Mouse (Mus musculus): ENCODE data around the gene Dcbld1.
"Not testable (repeated sequence)": the region's sequence is repeated elsewhere in the genome, so short reads cannot be mapped to it uniquely, and the experiment has no call there.

Dcbld1 gene

GRCm38 (mm10) chr10:52302271-52302670, 68.9 kb downstream of the Dcbld1 start:
- no peak for DNase-seq (ENCODE audit: low spot score)

DNA sequence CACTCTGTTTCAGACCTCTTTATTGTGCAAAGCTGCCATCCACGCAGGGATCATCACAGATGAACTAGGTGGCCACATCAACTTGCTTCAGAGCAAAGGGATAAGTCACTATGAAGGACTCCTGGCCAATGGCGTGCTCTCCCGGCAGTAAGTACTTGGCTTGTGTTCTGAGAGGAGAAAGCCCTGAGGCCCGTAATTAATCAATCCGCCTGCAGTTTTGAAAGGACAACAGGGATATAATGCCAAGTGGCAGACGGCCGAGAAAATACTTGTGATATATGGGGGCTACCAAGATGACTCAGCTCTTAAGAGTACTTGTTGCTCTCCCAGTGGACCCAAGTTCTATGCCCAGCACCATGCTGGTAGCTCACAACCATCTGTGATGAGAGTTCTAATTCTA, 71.2 kb downstream of the Dcbld1 start:
- DNase-seq (ENCODE audit: low spot score), result no peak

DNA sequence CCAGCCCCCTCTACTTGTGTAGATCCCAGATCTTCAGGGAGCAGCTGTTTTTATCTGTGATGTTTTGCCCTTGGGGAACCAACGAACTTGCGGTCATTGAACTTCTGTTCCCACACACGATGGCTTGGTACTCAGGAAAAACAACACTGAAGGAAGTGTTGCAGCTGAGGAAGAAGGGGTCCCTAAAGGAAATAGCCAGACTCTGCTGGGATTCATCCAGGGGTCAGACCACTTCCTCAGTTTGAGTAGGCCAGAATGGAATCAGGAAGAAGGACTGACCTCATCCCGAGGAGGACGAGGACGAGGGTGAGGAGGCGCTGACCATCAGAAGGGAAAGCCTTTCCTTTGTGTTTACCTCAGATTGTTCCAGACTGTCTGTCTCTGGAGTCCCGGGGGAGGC, 75.8 kb downstream of the Dcbld1 start:
- DNase-seq (ENCODE audit: low spot score), result no peak

DNA sequence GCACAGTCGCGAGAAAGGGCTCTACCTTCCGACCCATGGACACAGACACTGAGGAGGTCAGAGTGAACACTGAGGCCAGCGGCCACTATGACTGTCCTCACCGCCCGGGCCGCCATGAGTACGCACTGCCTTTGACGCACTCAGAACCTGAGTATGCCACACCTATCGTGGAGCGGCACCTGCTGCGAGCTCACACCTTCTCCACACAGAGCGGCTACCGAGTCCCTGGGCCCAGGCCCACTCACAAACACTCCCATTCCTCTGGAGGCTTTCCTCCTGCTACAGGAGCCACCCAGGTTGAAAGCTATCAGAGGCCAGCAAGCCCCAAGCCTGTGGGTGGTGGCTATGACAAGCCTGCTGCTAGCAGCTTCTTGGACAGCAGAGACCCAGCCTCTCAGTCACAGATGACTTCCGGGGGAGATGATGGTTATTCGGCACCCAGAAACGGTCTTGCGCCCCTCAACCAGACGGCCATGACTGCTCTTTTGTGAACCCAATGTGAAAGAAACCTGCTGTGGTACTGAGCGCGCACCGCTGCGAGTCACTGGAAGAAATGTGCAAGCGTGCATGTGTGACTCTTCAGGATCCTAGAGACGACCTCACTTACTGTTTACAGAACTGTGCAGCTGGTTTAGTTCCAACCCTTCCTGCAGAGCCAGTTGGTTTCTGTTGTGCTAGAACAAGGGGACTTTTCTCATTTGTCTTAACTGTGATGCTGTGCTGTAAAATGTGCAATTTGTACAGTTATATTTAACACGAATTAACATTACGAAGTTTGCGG, 86.3 kb downstream of the Dcbld1 start:
- no peak for DNase-seq (ENCODE audit: low spot score)

DNA sequence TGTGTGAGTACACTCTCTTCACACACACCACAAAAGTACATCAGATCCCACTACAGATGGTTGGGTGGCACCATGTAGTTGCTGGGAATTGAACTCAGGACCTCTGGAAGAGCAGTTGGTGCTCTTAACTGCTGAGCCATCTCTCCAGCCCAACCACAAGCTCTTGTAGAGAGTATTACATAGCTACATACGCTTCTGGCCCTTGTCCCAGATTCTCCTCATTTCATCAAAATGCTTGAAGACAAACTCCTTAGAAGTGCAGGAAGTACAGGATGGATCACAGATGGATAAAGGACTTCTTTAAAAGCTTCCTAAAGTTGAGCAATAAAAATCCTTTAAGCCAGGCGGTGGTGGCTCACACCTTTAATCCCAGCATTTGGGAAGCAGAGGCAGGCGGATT, 88.5 kb downstream of the Dcbld1 start:
- DNase-seq (ENCODE audit: low spot score), result no peak

DNA sequence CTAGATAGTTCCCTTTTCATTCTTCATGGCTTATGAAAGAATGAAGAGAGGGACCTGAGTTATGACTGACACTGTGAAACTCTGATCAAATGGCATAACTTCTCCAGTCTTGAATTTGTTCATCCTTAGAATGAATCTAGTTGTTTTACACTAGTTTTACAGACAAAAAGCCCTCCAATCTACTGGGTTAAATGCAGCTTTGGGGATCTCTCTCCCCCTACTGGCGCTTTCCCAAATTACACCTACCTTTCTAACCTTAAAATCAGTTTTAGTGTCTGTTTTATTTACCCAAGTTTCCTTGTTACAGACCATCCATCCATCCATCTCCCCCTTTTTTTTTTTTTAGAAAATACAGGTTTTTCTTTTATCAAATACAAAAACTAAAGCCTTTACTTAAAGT, 97.6 kb downstream of the Dcbld1 start:
- DNase-seq (ENCODE audit: low spot score), result peak; percentile 29

DNA sequence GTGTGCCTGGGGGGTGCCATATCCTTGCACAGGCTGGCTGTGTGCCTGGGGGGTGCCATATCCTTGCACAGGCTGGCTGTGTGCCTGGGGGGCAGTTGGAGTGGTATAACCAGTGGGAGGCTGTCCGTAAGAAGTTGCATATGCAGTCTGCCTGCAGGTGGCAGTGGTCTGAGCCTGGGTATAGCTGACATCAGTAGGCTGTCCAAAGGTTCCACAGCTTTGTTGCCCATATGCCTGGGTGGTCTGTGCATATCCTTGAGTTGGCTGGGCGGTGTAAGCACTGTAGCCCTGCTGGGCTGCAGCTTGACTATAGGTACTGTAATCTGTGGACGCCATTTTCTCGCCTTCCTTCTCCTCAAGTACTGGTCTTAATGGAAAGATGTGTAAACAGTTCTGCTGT, 109.9 kb downstream of the Dcbld1 start:
- not testable (repeated sequence) for DNase-seq (ENCODE audit: low spot score)

- DNase-seq (ENCODE audit: low spot score), result no peak
Observed at GRCm38 (mm10) chr10:52353184-52353583, 119.8 kb downstream of the Dcbld1 start.

DNA sequence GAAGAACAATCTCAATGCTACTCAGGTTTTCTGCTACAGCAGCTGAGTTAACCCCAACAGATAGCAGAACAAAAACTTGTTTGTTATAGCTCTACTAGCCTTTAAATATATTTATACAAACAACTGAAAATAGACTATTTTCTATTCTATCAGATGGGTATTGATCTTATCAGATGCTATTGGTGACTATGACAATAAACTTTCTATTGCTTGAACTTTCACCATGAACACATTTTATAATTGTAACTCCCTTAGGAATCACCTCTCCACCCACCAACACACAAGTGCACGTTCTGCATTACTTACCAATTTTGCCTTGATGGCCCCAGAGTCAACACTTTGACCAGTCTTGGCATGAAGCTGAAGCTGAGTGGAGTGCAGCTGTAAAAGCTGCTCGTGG, 125.0 kb downstream of the Dcbld1 start, which contains the start of gene Gm26741:
TSS of gene Gm26741 (plus strand) at position 301 of the 400 bp plus-strand sequence.
- DNase-seq (ENCODE audit: low spot score), result no peak

DNA sequence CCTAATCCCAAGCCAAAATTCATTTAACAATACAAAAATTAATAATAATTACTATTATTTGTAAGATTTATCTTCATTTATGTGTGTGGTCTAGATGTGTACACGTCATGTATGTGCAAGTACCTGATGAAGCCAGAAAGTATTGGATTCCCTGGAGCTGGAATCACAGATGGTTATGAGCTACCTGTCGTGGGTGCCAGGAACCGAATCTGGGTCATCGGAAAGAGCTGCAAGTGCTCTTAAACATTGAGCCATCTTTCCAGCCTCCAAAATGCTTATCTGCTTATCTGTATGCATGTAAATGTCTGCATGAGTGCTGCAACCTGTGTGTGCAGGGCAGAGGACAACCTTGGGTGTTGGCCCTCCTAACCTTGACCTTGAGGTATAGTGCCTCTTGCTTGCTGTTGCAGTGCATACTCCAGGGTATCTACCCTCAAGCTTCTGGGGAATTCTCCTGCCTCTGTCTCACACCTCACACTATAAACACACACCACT, 126.9 kb downstream of the Dcbld1 start:
- DNase-seq (ENCODE audit: low spot score), result no peak

- no peak for DNase-seq (ENCODE audit: low spot score)
Observed at GRCm38 (mm10) chr10:52360862-52361609, 127.6 kb downstream of the Dcbld1 start.

GRCm38 (mm10) chr10:52368376-52368775, 135.0 kb downstream of the Dcbld1 start:
- no peak for DNase-seq (ENCODE audit: low spot score)

Measured in c-Kit-positive CD71-positive TER-119-positive erythroid progenitor cells, embryonic 14.5 days (primary cell).